Mouse (Mus musculus) kidney, postnatal 25 days (tissue): ENCODE data around the gene Sys1.

Experiments used
- DNase-seq, 2 experiments: peaks; one replicate each; pipeline ENCODE4 v3.0.0; 2021; ENCODE audit warnings: mixed read lengths in 2 of 2

Gene Sys1

GRCm38 (mm10) chr2:164453887-164454500 is 2.8 kb upstream of the Sys1 start:
- peak; percentile 42 to 68 for DNase-seq

- DNase-seq = peak; percentile 95 to 96
Measured at GRCm38 (mm10) chr2:164454846-164455245, 1.9 kb upstream of the Sys1 start.

GRCm38 (mm10) chr2:164455421-164456190 is 1.2 kb upstream of the Sys1 start:
- DNase-seq = peak in 1 of 2 experiments; percentile 71

- no peak for DNase-seq
Measured at GRCm38 (mm10) chr2:164456413-164456812, 351 bp upstream of the Sys1 start.

GRCm38 (mm10) chr2:164457942-164458341 is 1.2 kb downstream of the Sys1 start:
- peak; percentile 81 to 84 for DNase-seq

GRCm38 (mm10) chr2:164458535-164458934 is 1.8 kb downstream of the Sys1 start:
- DNase-seq = peak in 1 of 2 experiments; percentile 53

- peak; percentile 97 to 99 for DNase-seq
Measured at GRCm38 (mm10) chr2:164460745-164461551, 4.2 kb downstream of the Sys1 start, which contains the start of gene Gm20458. TSS of gene Gm20458 (plus strand) at chr2:164460967.

- no peak for DNase-seq
Measured at GRCm38 (mm10) chr2:164465161-164465560, 8.4 kb downstream of the Sys1 start.

- no peak for DNase-seq
Measured at GRCm38 (mm10) chr2:164466787-164467186, 10.0 kb downstream of the Sys1 start.

- peak; percentile 78 to 88 for DNase-seq
Measured at GRCm38 (mm10) chr2:164470254-164470653, 13.5 kb downstream of the Sys1 start.

GRCm38 (mm10) chr2:164473624-164474023 is 16.9 kb downstream of the Sys1 start, which contains the start of gene Trp53tg5:
TSS of gene Trp53tg5 (minus strand) at chr2:164473724.
- no peak for DNase-seq

GRCm38 (mm10) chr2:164485681-164486257 is 29.0 kb downstream of the Sys1 start, which contains the start of gene Dbndd2:
TSS of gene Dbndd2 (plus strand) at chr2:164486106.
- DNase-seq = peak; percentile 79 to 90

GRCm38 (mm10) chr2:164486258-164487114 is 29.7 kb downstream of the Sys1 start:
- peak; percentile 77 to 83 for DNase-seq

- no peak for DNase-seq
Measured at GRCm38 (mm10) chr2:164487115-164487527, 30.4 kb downstream of the Sys1 start.

GRCm38 (mm10) chr2:164487812-164488211 is 31.0 kb downstream of the Sys1 start:
- no peak for DNase-seq

GRCm38 (mm10) chr2:164494126-164494525 is 37.4 kb downstream of the Sys1 start:
- no peak for DNase-seq

GRCm38 (mm10) chr2:164496331-164496730 is 39.6 kb downstream of the Sys1 start:
- no peak for DNase-seq

- peak; percentile 88 to 95 for DNase-seq
Measured at GRCm38 (mm10) chr2:164496847-164497690, 40.3 kb downstream of the Sys1 start, which contains the start of gene Pigt. TSS of gene Pigt (plus strand) at chr2:164497520.

GRCm38 (mm10) chr2:164497691-164498268 is 41.0 kb downstream of the Sys1 start:
- DNase-seq = no peak

GRCm38 (mm10) chr2:164499317-164499716 is 42.6 kb downstream of the Sys1 start:
- no peak for DNase-seq
